Mouse (Mus musculus) heart, postnatal 0 days (tissue): ENCODE data around the gene Wdr95. TPM values are rescaled to one million over a fixed set of nuclear protein-coding genes. Genes with fewer than 3 reads are reported as not detected.

ENCODE experiments used
- ATAC-seq: fragments of 200-750 bp; cut with Nextera tagmentation; 2 replicates; pipeline ENCODE4 v1.8.0; 2017; ENCODE audit warnings: low read depth, moderate number of reproducible peaks, moderate library complexity; ENCODE audit not compliant: insufficient read depth
- DNase-seq: peaks from one replicate; pipeline ENCODE4 v3.0.0-alpha.2; 2016; ENCODE audit warnings: low spot score
- H3K27ac ChIP-seq: fragments of 300-500 bp; sonication (generic); 2 replicates; pipeline ENCODE4 v1.5.1; 2014; ENCODE audit warnings: low read depth, mild to moderate bottlenecking
- H3K27me3 ChIP-seq: fragments of 300-500 bp; sonication (generic); 2 replicates; pipeline ENCODE4 v1.6.1; 2014; ENCODE audit warnings: low read length, mixed read lengths; ENCODE audit not compliant: control insufficient read depth, insufficient read depth
- H3K36me3 ChIP-seq: fragments of 300-500 bp; sonication (generic); replicated peaks from 2 replicates; pipeline ENCODE4 v1.6.1; 2014; ENCODE audit warnings: low read length, mixed read lengths; ENCODE audit not compliant: control insufficient read depth, insufficient read depth
- H3K4me1 ChIP-seq: fragments of 300-500 bp; sonication (generic); 2 replicates; pipeline ENCODE4 v1.6.1; 2014; ENCODE audit warnings: antibody characterized with exemption; ENCODE audit not compliant: control insufficient read depth, insufficient read depth
- H3K4me2 ChIP-seq: fragments of 300-500 bp; sonication (generic); 2 replicates; pipeline ENCODE4 v1.6.1; 2014; ENCODE audit warnings: low read depth, mild to moderate bottlenecking, low read length, moderate library complexity
- H3K4me3 ChIP-seq: fragments of 300-500 bp; sonication (generic); 2 replicates; pipeline ENCODE4 v1.5.1; 2014; ENCODE audit warnings: low read depth, low read length
- H3K9ac ChIP-seq: fragments of 300-500 bp; sonication (generic); replicated peaks from 2 replicates; pipeline ENCODE4 v1.6.1; 2014; ENCODE audit warnings: low read depth, low read length, mixed read lengths
- H3K9me3 ChIP-seq: fragments of 300-500 bp; sonication (generic); replicated peaks from 2 replicates; pipeline ENCODE4 v1.6.1; 2016; ENCODE audit warnings: low read length; ENCODE audit not compliant: control insufficient read depth
- CTCF ChIP-seq: IDR thresholded peaks from 2 replicates; pipeline ENCODE4 v1.5.1; 2016; ENCODE audit warnings: antibody characterized with exemption, control low read depth, low read depth
- EP300 ChIP-seq: IDR thresholded peaks from 2 replicates; pipeline ENCODE4 v1.6.1; 2016; ENCODE audit warnings: antibody characterized with exemption, low read depth
- WGBS: fragments of 180-500 bp; shearing (Covaris S2); extraction: QIAGEN DNeasy Blood & Tissue Kit; methylation state at CpG from one replicate; pipeline ENCODE4 v1.1.7; 2014; 5-methylcytosine and 5-hydroxymethylcytosine counted together
- polyA plus RNA-seq: library from polyadenylated mRNA; unstranded; fragments of >200 nt; fragmentation: Nextera tagmentation; extraction: Ambion mirVana; gene quantifications from 2 replicates; pipeline ENCODE4 v1.2.1, GENCODE M21; 2015
- total RNA-seq: library from RNA; depleted of rRNA; stranded (reverse); fragments of >200 nt; gene quantifications from 2 replicates; pipeline ENCODE4 v1.2.3, GENCODE M21; 2014; ENCODE audit warnings: low replicate concordance

Wdr95 gene
- total and polyA plus RNA-seq, 2 experiments from 2014 or later: 0.19 TPM; not detected in 1

GRCm38 (mm10) chr5:149634409-149635035 lies 106.0 kb downstream of the Wdr95 start:
- no peak for TF ChIP-seq EP300
- no peak for TF ChIP-seq CTCF
- H3K4me1 ChIP-seq: no peaks in the 10 kb centered on the region
- no peak for ATAC-seq
- no peaks in the 10 kb centered on the region for H3K9me3 ChIP-seq
- no peak for DNase-seq
- no peak overlapping the region for H3K27ac ChIP-seq
- H3K36me3 ChIP-seq: peaks cover 32% of the 10 kb centered on the region
- no peak overlapping the region for H3K9ac ChIP-seq
- no peaks in the 10 kb centered on the region for H3K27me3 ChIP-seq
- no peak overlapping the region for H3K4me3 ChIP-seq
- H3K4me2 ChIP-seq: peak overlapping the region; percentile 87; the same call in 1 of the 2 replicates
- WGBS: 78% methylated on average over 11 of the region's 11 CpGs

GRCm38 (mm10) chr5:149635556-149635955 lies 107.1 kb downstream of the Wdr95 start:
- Histone ChIP-seq H3K4me1 (no peaks in the 10 kb centered on the region), H3K27me3 (no peaks in the 10 kb centered on the region), H3K36me3 (peaks cover 21% of the 10 kb centered on the region), H3K4me2 (peak overlapping the region; percentile 87), H3K27ac (peak overlapping the region; percentile 46; the same call in 1 of the 2 replicates), H3K9me3 (no peaks in the 10 kb centered on the region), H3K4me3 (peak overlapping the region; percentile 65), H3K9ac (peak overlapping the region; percentile 52)
- DNase-seq (peak; percentile 18), ATAC-seq (no peak)
- WGBS: under 1% methylated on average over 24 of the region's 24 CpGs
- TF ChIP-seq EP300 (no peak), CTCF (no peak)

GRCm38 (mm10) chr5:149636075-149636920 lies 107.8 kb downstream of the Wdr95 start, which contains the start of gene Hsph1:
Gene Hsph1, minus strand, starts transcription at chr5:149636376.
- peak within 1 kb of the TSS; percentile 87 for H3K4me2 ChIP-seq
- ATAC-seq (peak; percentile 99), DNase-seq (peak; percentile 99)
- no peaks in the 10 kb centered on the region for H3K27me3 ChIP-seq
- no peaks in the 10 kb centered on the region for H3K4me1 ChIP-seq
- H3K4me3 ChIP-seq: peak within 1 kb of the TSS; percentile 65
- under 1% methylated on average over 60 of the region's 60 CpGs for WGBS
- peak; percentile 4 for TF ChIP-seq CTCF
- no peak for TF ChIP-seq EP300
- H3K36me3 ChIP-seq: peaks cover 14% of the 10 kb centered on the region
- H3K9me3 ChIP-seq: no peaks in the 10 kb centered on the region
- peak within 1 kb of the TSS; percentile 46; the same call in 1 of the 2 replicates for H3K27ac ChIP-seq
- peak within 1 kb of the TSS; percentile 52 for H3K9ac ChIP-seq

GRCm38 (mm10) chr5:149637306-149637705 lies 108.8 kb downstream of the Wdr95 start:
- no peak for DNase-seq
- TF ChIP-seq EP300 (no peak), CTCF (no peak)
- no peak for ATAC-seq
- H3K36me3 ChIP-seq: peaks cover 6% of the 10 kb centered on the region
- H3K4me1 ChIP-seq: no peaks in the 10 kb centered on the region
- H3K27ac ChIP-seq: no peak overlapping the region
- H3K4me3 ChIP-seq: 0 out of 2 replicates have a peak overlapping the region, but pooled peaks have one; percentile 65
- no peaks in the 10 kb centered on the region for H3K9me3 ChIP-seq
- H3K27me3 ChIP-seq: no peaks in the 10 kb centered on the region
- WGBS: 66% methylated on average over 8 of the region's 8 CpGs
- peak overlapping the region; percentile 52; the same call in 1 of the 2 replicates for H3K4me2 ChIP-seq
- no peak overlapping the region for H3K9ac ChIP-seq

GRCm38 (mm10) chr5:149641277-149641892 lies 112.9 kb downstream of the Wdr95 start:
- Histone ChIP-seq H3K4me3 (no peak overlapping the region), H3K9ac (no peak overlapping the region), H3K27ac (no peak overlapping the region), H3K36me3 (no peaks in the 10 kb centered on the region), H3K9me3 (no peaks in the 10 kb centered on the region), H3K4me1 (no peaks in the 10 kb centered on the region), H3K27me3 (no peaks in the 10 kb centered on the region), H3K4me2 (no peak overlapping the region)
- no peak for DNase-seq
- WGBS: 72% methylated on average over 8 of the region's 8 CpGs
- TF ChIP-seq EP300 (no peak), CTCF (no peak)
- no peak for ATAC-seq
